Mouse (Mus musculus): ENCODE results near the gene Hapln2. TPM values are rescaled to one million over a fixed set of nuclear protein-coding genes. Genes with fewer than 3 reads are reported as not detected.

Gene Hapln2
- polyA plus RNA-seq, 2 experiments = 0.15 to 0.29 TPM

DNA sequence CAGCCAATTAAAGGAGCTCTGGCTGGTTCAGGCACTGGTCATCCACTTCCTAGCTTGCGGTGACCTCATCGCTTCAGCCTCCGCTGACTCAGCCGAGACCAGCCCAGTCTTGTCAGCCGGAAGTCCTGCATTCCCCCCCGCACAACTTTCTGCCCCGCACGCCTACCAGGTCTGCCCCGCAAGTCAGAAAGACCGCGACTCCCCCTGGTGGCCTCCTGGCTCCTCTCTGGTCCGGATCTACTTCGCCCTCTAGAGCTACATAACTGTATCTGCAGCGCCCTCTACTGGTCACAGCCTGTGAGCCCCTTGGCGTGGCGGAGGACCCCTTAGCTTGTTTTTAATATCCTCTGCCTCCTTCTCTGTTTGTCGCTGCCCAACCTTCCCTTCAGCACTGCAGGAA is 40.5 kb downstream of the Hapln2 start:
- peak overlapping the region; percentile 39 for H3K4me3 ChIP-seq (replicated peaks; ENCODE audit: low read length)
- no peaks in the 10 kb centered on the region for H3K36me3 ChIP-seq (ENCODE audit: control insufficient read depth, insufficient read depth, low read length)
- 1% methylated on average over 17 of the region's 17 CpGs for WGBS
- peak overlapping the region; percentile 82 for H3K4me2 ChIP-seq (replicated peaks; ENCODE audit: low read depth, low read length, severe bottlenecking)
- peaks cover 49% of the 10 kb centered on the region for H3K4me1 ChIP-seq (ENCODE audit: control insufficient read depth, insufficient read depth, low read length)
- H3K9ac ChIP-seq (ENCODE audit: low read depth, low read length, severe bottlenecking) = peak overlapping the region; percentile 52
- ATAC-seq (ENCODE audit: low FRiP score, low read depth) = peak; percentile 77
- H3K27ac ChIP-seq (replicated peaks; ENCODE audit: low read depth, low read length) = no peak overlapping the region
- peaks cover 15% of the 10 kb centered on the region; the same call in 1 of the 2 replicates for H3K27me3 ChIP-seq (ENCODE audit: control insufficient read depth, insufficient read depth, low read length)
- peak; percentile 99 for DNase-seq (ENCODE audit: low spot score)
- 0 out of 2 replicates have a peak, but pooled peaks have one; percentile 30 for TF ChIP-seq POLR2A (IDR thresholded peaks at IDR 0.05; ENCODE audit: borderline replicate concordance, extremely low read depth, insufficient read depth, insufficient read length)
- H3K9me3 ChIP-seq (ENCODE audit: control insufficient read depth, low read length) = no peaks in the 10 kb centered on the region

DNA sequence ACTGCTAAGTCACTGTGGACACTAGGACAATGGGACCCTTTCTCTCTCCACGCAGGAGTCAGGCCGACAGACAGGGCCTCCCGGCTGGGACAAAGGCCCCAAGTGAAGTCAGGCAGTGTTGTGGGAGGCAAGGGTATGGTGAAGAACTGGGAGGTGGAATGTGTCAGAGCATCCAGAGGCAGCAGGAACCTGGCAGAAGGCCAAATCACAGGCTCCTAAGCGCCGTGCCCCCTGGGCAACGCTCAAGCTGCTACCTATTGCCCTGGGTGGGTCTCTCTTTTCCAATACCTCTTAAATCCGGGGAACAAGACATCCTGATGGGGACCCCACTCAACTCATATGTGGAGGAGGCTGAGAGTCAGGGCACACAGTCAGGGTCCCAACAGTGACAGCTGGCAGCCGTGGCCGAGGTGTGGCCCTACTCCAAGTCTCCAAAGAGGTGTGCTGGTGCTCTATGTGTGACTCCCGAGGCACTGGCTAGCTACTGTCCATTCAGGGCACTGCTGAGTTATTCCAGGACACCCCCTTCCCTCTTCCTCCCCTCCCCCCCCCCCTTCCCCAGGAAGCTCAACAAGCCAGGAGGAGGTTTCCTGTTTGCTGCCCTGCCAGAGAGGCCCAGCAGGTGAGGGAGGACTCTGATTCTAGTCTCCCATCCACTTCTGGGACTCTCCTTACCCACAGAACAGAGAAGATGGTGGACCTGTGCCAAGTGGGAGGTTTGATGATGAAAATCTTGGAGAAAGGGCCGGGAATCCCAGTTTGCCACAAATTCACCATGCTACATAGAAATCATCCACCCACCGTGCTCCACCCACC is 41.7 kb downstream of the Hapln2 start:
- H3K9ac ChIP-seq (ENCODE audit: low read depth, low read length, severe bottlenecking) = no peak overlapping the region
- H3K36me3 ChIP-seq (ENCODE audit: control insufficient read depth, insufficient read depth, low read length) = no peaks in the 10 kb centered on the region
- peaks cover 12% of the 10 kb centered on the region; the same call in 1 of the 2 replicates for H3K27me3 ChIP-seq (ENCODE audit: control insufficient read depth, insufficient read depth, low read length)
- no peak overlapping the region for H3K4me2 ChIP-seq (replicated peaks; ENCODE audit: low read depth, low read length, severe bottlenecking)
- H3K4me3 ChIP-seq (replicated peaks; ENCODE audit: low read length) = no peak overlapping the region
- WGBS = 48% methylated on average over 12 of the region's 12 CpGs
- TF ChIP-seq POLR2A (IDR thresholded peaks at IDR 0.05; ENCODE audit: borderline replicate concordance, extremely low read depth, insufficient read depth, insufficient read length) = no peak
- ATAC-seq (ENCODE audit: low FRiP score, low read depth) (no peak), DNase-seq (ENCODE audit: low spot score) (peak; percentile 44)
- H3K27ac ChIP-seq (replicated peaks; ENCODE audit: low read depth, low read length) = peak overlapping the region; percentile 48; the same call in 1 of the 2 replicates
- H3K4me1 ChIP-seq (ENCODE audit: control insufficient read depth, insufficient read depth, low read length) = peaks cover 49% of the 10 kb centered on the region
- no peaks in the 10 kb centered on the region for H3K9me3 ChIP-seq (ENCODE audit: control insufficient read depth, low read length)

DNA sequence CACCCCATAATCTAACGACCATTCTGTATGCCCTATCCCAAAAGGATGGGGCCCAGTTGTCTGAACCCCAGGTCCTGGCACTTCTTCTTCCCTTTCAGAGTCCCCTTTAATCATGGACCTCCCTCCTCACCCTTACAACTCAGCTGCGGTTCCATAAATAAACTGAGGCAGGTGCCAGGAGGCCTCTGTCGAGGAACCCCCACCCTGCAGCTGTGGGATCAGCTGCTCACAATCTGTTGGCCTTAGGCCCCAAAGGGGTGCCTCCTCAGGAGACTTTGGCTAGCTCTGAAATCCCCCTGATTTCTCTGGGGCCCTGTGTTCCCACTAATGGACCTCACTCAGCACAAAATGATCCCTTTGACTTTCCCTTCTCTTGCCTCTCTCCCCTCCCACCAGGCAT is 43.3 kb downstream of the Hapln2 start:
- no peak overlapping the region for H3K4me3 ChIP-seq (replicated peaks; ENCODE audit: low read length)
- H3K36me3 ChIP-seq (ENCODE audit: control insufficient read depth, insufficient read depth, low read length) = no peaks in the 10 kb centered on the region
- H3K9me3 ChIP-seq (ENCODE audit: control insufficient read depth, low read length) = no peaks in the 10 kb centered on the region
- H3K27me3 ChIP-seq (ENCODE audit: control insufficient read depth, insufficient read depth, low read length) = peaks cover 9% of the 10 kb centered on the region; the same call in 1 of the 2 replicates
- DNase-seq (ENCODE audit: low spot score) (no peak), ATAC-seq (ENCODE audit: low FRiP score, low read depth) (no peak)
- peaks cover 49% of the 10 kb centered on the region for H3K4me1 ChIP-seq (ENCODE audit: control insufficient read depth, insufficient read depth, low read length)
- no peak overlapping the region for H3K9ac ChIP-seq (ENCODE audit: low read depth, low read length, severe bottlenecking)
- TF ChIP-seq POLR2A (IDR thresholded peaks at IDR 0.05; ENCODE audit: borderline replicate concordance, extremely low read depth, insufficient read depth, insufficient read length) = no peak
- H3K4me2 ChIP-seq (replicated peaks; ENCODE audit: low read depth, low read length, severe bottlenecking) = no peak overlapping the region
- H3K27ac ChIP-seq (replicated peaks; ENCODE audit: low read depth, low read length) = no peak overlapping the region
- 40% methylated on average over 3 of the region's 3 CpGs for WGBS

DNA sequence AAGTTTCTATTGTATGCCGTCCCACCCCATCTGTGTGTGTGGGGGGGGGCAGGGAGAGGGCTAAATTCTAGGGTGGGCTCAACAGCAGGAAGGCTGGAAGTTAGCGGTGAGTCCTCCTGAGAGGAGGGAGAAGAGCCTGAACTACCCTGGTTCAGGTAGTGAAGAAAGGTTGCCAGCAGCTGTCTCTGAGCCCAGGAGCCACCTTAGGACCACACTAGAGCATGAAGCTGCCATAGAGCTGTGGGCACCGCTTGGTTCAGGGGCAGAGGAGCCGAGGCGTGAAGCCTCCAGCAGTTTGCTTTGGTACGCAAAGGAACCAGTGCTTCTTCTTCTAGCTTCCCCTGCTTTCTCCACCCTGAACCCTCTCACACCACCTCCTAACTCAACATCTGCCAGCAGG is 43.8 kb downstream of the Hapln2 start:
- H3K4me3 ChIP-seq (replicated peaks; ENCODE audit: low read length) = no peak overlapping the region
- H3K9ac ChIP-seq (ENCODE audit: low read depth, low read length, severe bottlenecking) = 0 out of 2 replicates have a peak overlapping the region, but pooled peaks have one; percentile 40
- H3K27me3 ChIP-seq (ENCODE audit: control insufficient read depth, insufficient read depth, low read length) = peaks cover 5% of the 10 kb centered on the region; the same call in 1 of the 2 replicates
- no peaks in the 10 kb centered on the region for H3K36me3 ChIP-seq (ENCODE audit: control insufficient read depth, insufficient read depth, low read length)
- peak overlapping the region; percentile 63 for H3K27ac ChIP-seq (replicated peaks; ENCODE audit: low read depth, low read length)
- peak overlapping the region; percentile 39 for H3K4me2 ChIP-seq (replicated peaks; ENCODE audit: low read depth, low read length, severe bottlenecking)
- no peak for TF ChIP-seq POLR2A (IDR thresholded peaks at IDR 0.05; ENCODE audit: borderline replicate concordance, extremely low read depth, insufficient read depth, insufficient read length)
- no peaks in the 10 kb centered on the region for H3K9me3 ChIP-seq (ENCODE audit: control insufficient read depth, low read length)
- ATAC-seq (ENCODE audit: low FRiP score, low read depth) = no peak
- H3K4me1 ChIP-seq (ENCODE audit: control insufficient read depth, insufficient read depth, low read length) = peaks cover 49% of the 10 kb centered on the region
- no peak for DNase-seq (ENCODE audit: low spot score)
- 57% methylated on average over 6 of the region's 6 CpGs for WGBS

DNA sequence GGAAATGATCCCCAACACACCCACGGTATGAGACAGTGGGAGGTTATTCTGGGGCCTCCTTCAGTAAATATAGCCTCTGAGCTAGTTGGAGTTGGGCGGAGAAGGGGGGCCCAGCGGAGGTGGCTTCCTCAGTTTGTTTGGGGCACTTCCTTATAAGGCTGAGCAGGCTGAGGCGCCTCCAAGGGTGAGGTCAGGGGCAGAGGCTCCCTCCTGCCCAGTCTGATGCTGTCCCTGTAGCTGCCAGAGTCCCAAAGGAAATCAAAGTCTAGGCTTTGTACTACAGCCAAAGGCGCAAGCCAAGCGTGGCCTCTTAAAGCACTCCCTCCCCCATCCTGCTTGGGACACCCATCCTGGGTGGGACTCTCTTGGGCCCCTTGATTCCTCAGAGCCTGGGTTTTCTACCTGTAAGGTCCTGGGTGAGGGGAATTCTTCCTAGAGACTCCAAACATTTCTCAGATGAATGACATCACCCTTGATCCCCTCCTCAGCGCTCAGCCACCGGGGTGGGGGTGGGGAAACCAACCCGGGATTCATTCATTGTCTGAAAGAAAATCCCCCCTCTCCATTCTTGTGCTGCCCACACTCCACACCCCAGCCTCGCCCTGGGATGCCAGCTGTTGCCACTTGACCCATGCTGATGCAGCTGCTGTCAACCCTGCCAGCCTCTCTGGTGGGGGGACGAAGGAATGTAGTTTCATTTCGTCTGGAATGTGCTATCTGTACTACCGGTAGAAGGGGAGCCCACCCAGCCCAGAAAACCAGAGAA is 44.4 kb downstream of the Hapln2 start:
- Histone ChIP-seq H3K4me2 (replicated peaks; ENCODE audit: low read depth, low read length, severe bottlenecking) (peak overlapping the region; percentile 39), H3K4me3 (replicated peaks; ENCODE audit: low read length) (0 out of 2 replicates have a peak overlapping the region, but pooled peaks have one; percentile 0), H3K9me3 (ENCODE audit: control insufficient read depth, low read length) (no peaks in the 10 kb centered on the region), H3K27ac (replicated peaks; ENCODE audit: low read depth, low read length) (peak overlapping the region; percentile 63), H3K36me3 (ENCODE audit: control insufficient read depth, insufficient read depth, low read length) (no peaks in the 10 kb centered on the region), H3K27me3 (ENCODE audit: control insufficient read depth, insufficient read depth, low read length) (no peaks in the 10 kb centered on the region), H3K4me1 (ENCODE audit: control insufficient read depth, insufficient read depth, low read length) (peaks cover 45% of the 10 kb centered on the region), H3K9ac (ENCODE audit: low read depth, low read length, severe bottlenecking) (peak overlapping the region; percentile 40; the same call in 1 of the 2 replicates)
- DNase-seq (ENCODE audit: low spot score) = peak; percentile 64
- WGBS = 11% methylated on average over 13 of the region's 13 CpGs
- no peak for TF ChIP-seq POLR2A (IDR thresholded peaks at IDR 0.05; ENCODE audit: borderline replicate concordance, extremely low read depth, insufficient read depth, insufficient read length)
- ATAC-seq (ENCODE audit: low FRiP score, low read depth) = peak; percentile 45
